In genomic region chr11:94872921-94873320, GRCm38 (mm10) we compare ENCODE assay signal across 8 mouse cellular contexts.
DNase-seq lines count a peak whose midpoint lies in the region; ATAC-seq and TF ChIP-seq lines count a peak whose summit lies in the region.

No protein-coding gene starts in this region.

- peak overlapping the region; percentile 61 for H3K4me2 ChIP-seq in hindbrain, postnatal 0 days (ENCODE audit: low read depth, low read length)
- H3K4me2 ChIP-seq in limb, embryonic 13.5 days (replicated peaks): peak overlapping the region; percentile 62
- H3K4me2 ChIP-seq in midbrain, embryonic 16.5 days (ENCODE audit: low read length): peak overlapping the region; percentile 87
- H3K4me2 ChIP-seq in stomach, postnatal 0 days (replicated peaks; ENCODE audit: low read depth): peak overlapping the region; percentile 42

- H3K9me3 ChIP-seq in hindbrain, postnatal 0 days (ENCODE audit: low read length): no peaks in the 10 kb centered on the region
- no peaks in the 10 kb centered on the region for H3K9me3 ChIP-seq in limb, embryonic 13.5 days
- H3K9me3 ChIP-seq in midbrain, embryonic 16.5 days (replicated peaks; ENCODE audit: control insufficient read depth, low read length, poor library complexity, severe bottlenecking): no peaks in the 10 kb centered on the region
- H3K9me3 ChIP-seq in stomach, postnatal 0 days (ENCODE audit: control insufficient read depth, low read length): no peaks in the 10 kb centered on the region

- H3K27ac ChIP-seq in hindbrain, postnatal 0 days: 0 out of 2 replicates have a peak overlapping the region, but pooled peaks have one; percentile 3
- peak overlapping the region; percentile 90 for H3K27ac ChIP-seq in limb, embryonic 13.5 days
- no peak overlapping the region for H3K27ac ChIP-seq in midbrain, embryonic 16.5 days (ENCODE audit: low read length)
- peak overlapping the region; percentile 91 for H3K27ac ChIP-seq in stomach, postnatal 0 days (replicated peaks)

- H3K27me3 ChIP-seq in hindbrain, postnatal 0 days (ENCODE audit: insufficient read depth, low read length): no peaks in the 10 kb centered on the region; the same call in 1 of the 2 replicates
- no peaks in the 10 kb centered on the region for H3K27me3 ChIP-seq in limb, embryonic 13.5 days
- peaks cover 9% of the 10 kb centered on the region for H3K27me3 ChIP-seq in midbrain, embryonic 16.5 days (ENCODE audit: control insufficient read depth, insufficient read depth, low read depth, low read length)
- no peaks in the 10 kb centered on the region for H3K27me3 ChIP-seq in stomach, postnatal 0 days (ENCODE audit: control insufficient read depth, insufficient read depth, low read length)

- WGBS in hindbrain, postnatal 0 days: 2% methylated on average over 19 of the region's 19 CpGs
- WGBS in limb, embryonic 13.5 days: 2% methylated on average over 19 of the region's 19 CpGs
- 2% methylated on average over 19 of the region's 19 CpGs for WGBS in midbrain, embryonic 16.5 days
- WGBS in stomach, postnatal 0 days: 1% methylated on average over 19 of the region's 19 CpGs

- no peak for TF ChIP-seq CTCF in hindbrain, postnatal 0 days (IDR thresholded peaks at IDR 0.05; ENCODE audit: low read depth)
- TF ChIP-seq CTCF in stomach, postnatal 0 days (IDR thresholded peaks at IDR 0.05; ENCODE audit: low read depth): 0 out of 2 replicates have a peak, but pooled peaks have one; percentile 2

- peak; percentile 28 for DNase-seq in ES-CJ7 (ENCODE audit: low read depth, low spot score)
- DNase-seq in embryo, embryonic 10 days (ENCODE audit: low spot score): peak; percentile 61
- DNase-seq in gastrocnemius, postnatal 25 days: peak; percentile 83
- DNase-seq in hindbrain, postnatal 0 days (ENCODE audit: low spot score): peak; percentile 77
- DNase-seq in stomach, postnatal 0 days (ENCODE audit: low spot score): peak; percentile 60
- DNase-seq in spleen, adult 12 weeks (ENCODE audit: low spot score): no peak

- peak; percentile 85 for ATAC-seq in hindbrain, postnatal 0 days
- peak; percentile 76 for ATAC-seq in limb, embryonic 13.5 days (ENCODE audit: low FRiP score, low read depth)
- peak; percentile 67 for ATAC-seq in midbrain, embryonic 16.5 days
- ATAC-seq in stomach, postnatal 0 days (ENCODE audit: low FRiP score, low TSS enrichment): peak; percentile 83

- no peak for TF ChIP-seq EP300 in stomach, postnatal 0 days (optimal IDR thresholded peaks at IDR 0.05)

- peaks cover 7% of the 10 kb centered on the region; the same call in 1 of the 2 replicates for H3K4me1 ChIP-seq in hindbrain, postnatal 0 days (ENCODE audit: insufficient read depth, low read length)
- peaks cover 58% of the 10 kb centered on the region for H3K4me1 ChIP-seq in limb, embryonic 13.5 days
- H3K4me1 ChIP-seq in midbrain, embryonic 16.5 days (ENCODE audit: control insufficient read depth, insufficient read depth, low read length): peaks cover 12% of the 10 kb centered on the region
- H3K4me1 ChIP-seq in stomach, postnatal 0 days (replicated peaks; ENCODE audit: control insufficient read depth, insufficient read depth): peaks cover 9% of the 10 kb centered on the region

- H3K4me3 ChIP-seq in hindbrain, postnatal 0 days (ENCODE audit: low read length): peak overlapping the region; percentile 32
- H3K4me3 ChIP-seq in limb, embryonic 13.5 days: peak overlapping the region; percentile 25
- peak overlapping the region; percentile 40 for H3K4me3 ChIP-seq in midbrain, embryonic 16.5 days (ENCODE audit: low read depth, low read length)
- H3K4me3 ChIP-seq in stomach, postnatal 0 days (ENCODE audit: low read depth, low read length): peak overlapping the region; percentile 23; the same call in 1 of the 2 replicates

- no peaks in the 10 kb centered on the region for H3K36me3 ChIP-seq in hindbrain, postnatal 0 days (ENCODE audit: insufficient read depth, low read length)
- no peaks in the 10 kb centered on the region for H3K36me3 ChIP-seq in limb, embryonic 13.5 days
- no peaks in the 10 kb centered on the region for H3K36me3 ChIP-seq in midbrain, embryonic 16.5 days (ENCODE audit: control insufficient read depth, insufficient read depth, low read length)
- no peaks in the 10 kb centered on the region for H3K36me3 ChIP-seq in stomach, postnatal 0 days (ENCODE audit: control insufficient read depth, insufficient read depth, low read length)

- H3K9ac ChIP-seq in hindbrain, postnatal 0 days (replicated peaks; ENCODE audit: low read length): 0 out of 2 replicates have a peak overlapping the region, but pooled peaks have one; percentile 30
- peak overlapping the region; percentile 27; the same call in 1 of the 2 replicates for H3K9ac ChIP-seq in limb, embryonic 13.5 days
- H3K9ac ChIP-seq in midbrain, embryonic 16.5 days (ENCODE audit: low read depth, low read length): peak overlapping the region; percentile 50
- peak overlapping the region; percentile 52 for H3K9ac ChIP-seq in stomach, postnatal 0 days (ENCODE audit: low read length)
